Comparison of ENCODE assay signal across 10 mouse cellular contexts in the genomic region with DNA sequence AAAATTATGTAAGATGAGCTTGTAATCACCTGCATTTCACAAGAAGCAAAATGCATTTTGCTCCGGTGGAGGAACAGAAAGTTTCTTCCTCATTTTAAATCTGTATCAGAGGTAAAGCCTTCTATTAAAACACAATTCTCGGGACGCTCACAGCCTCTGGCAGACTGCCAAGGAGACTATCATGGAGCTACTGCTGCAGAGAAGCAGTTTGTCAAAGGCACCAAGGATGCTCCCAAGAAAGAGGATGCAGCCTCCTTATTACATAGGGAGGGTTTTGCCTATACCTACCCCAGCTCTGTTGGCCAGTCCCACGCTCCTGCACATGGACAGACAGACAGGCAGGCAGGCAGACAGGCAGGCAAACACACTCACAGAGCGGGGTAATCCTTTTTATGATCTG. TPM values are rescaled to one million over a fixed set of nuclear protein-coding genes. Genes with fewer than 3 reads are reported as not detected.
DNase-seq lines count a peak whose midpoint lies in the region; ATAC-seq and TF ChIP-seq lines count a peak whose summit lies in the region.
"Had no signal": no experiment of that assay in that cellular context is flagged by ENCODE, and none has a peak within 500 bp of the region (broad histone marks: within the 10 kb centered on the region; RNA-seq: fewer than 3 reads in every experiment).

No protein-coding gene starts in this region.

- no peaks in the 10 kb centered on the region for H3K4me1 ChIP-seq in limb, embryonic 14.5 days (ENCODE audit: control insufficient read depth, insufficient read depth, low read length)
- no peaks in the 10 kb centered on the region for H3K4me1 ChIP-seq in limb, embryonic 10.5 days
- H3K4me1 ChIP-seq in hindbrain, postnatal 0 days (ENCODE audit: insufficient read depth, low read length): no peaks in the 10 kb centered on the region; the same call in 1 of the 2 replicates
- no peaks in the 10 kb centered on the region for H3K4me1 ChIP-seq in liver, embryonic 11.5 days (replicated peaks; ENCODE audit: control insufficient read depth, insufficient read depth, low read length)

- no peak for DNase-seq in frontal cortex, postnatal 10 days (ENCODE audit: low spot score in 2 of 2)
- peak; percentile 68 for DNase-seq in limb, embryonic 14.5 days (ENCODE audit: low spot score)
- no peak for DNase-seq in limb, embryonic 10.5 days (ENCODE audit: low spot score)
- peak; percentile 53 to 65 for DNase-seq in adrenal gland, postnatal 36 days
- DNase-seq in hindbrain, postnatal 0 days (ENCODE audit: low spot score): peak; percentile 82
- DNase-seq in urinary bladder, adult 18-20 months (ENCODE audit: low spot score in 2 of 2): no peak
- no peak for DNase-seq in liver, embryonic 11.5 days (ENCODE audit: low spot score)

- no peak overlapping the region for H3K4me3 ChIP-seq in limb, embryonic 14.5 days (replicated peaks; ENCODE audit: low read length)
- no peak overlapping the region for H3K4me3 ChIP-seq in limb, embryonic 10.5 days
- H3K4me3 ChIP-seq in hindbrain, postnatal 0 days (ENCODE audit: low read length): no peak overlapping the region
- no peak overlapping the region for H3K4me3 ChIP-seq in liver, embryonic 11.5 days (ENCODE audit: low read depth, low read length)
- H3K4me3 ChIP-seq: limb, embryonic 15.5 days had no signal

- WGBS in limb, embryonic 14.5 days: 31% methylated on average over 5 of the region's 5 CpGs
- WGBS in limb, embryonic 10.5 days: 78% methylated on average over 5 of the region's 5 CpGs
- 26% methylated on average over 5 of the region's 5 CpGs for WGBS in hindbrain, postnatal 0 days
- 47% methylated on average over 5 of the region's 5 CpGs for WGBS in liver, embryonic 11.5 days

- H3K36me3 ChIP-seq in limb, embryonic 14.5 days (ENCODE audit: control insufficient read depth, insufficient read depth, low read length): no peaks in the 10 kb centered on the region
- H3K36me3 ChIP-seq in limb, embryonic 10.5 days: no peaks in the 10 kb centered on the region
- no peaks in the 10 kb centered on the region for H3K36me3 ChIP-seq in hindbrain, postnatal 0 days (ENCODE audit: insufficient read depth, low read length)
- no peaks in the 10 kb centered on the region for H3K36me3 ChIP-seq in liver, embryonic 11.5 days (ENCODE audit: control insufficient read depth, insufficient read depth, low read length)
- H3K36me3 ChIP-seq: limb, embryonic 15.5 days had no signal

- no peaks in the 10 kb centered on the region for H3K9me3 ChIP-seq in limb, embryonic 14.5 days (ENCODE audit: control insufficient read depth, low read length)
- H3K9me3 ChIP-seq in limb, embryonic 10.5 days (replicated peaks): no peaks in the 10 kb centered on the region
- no peaks in the 10 kb centered on the region for H3K9me3 ChIP-seq in hindbrain, postnatal 0 days (ENCODE audit: low read length)
- no peaks in the 10 kb centered on the region for H3K9me3 ChIP-seq in liver, embryonic 11.5 days (ENCODE audit: control insufficient read depth, low read length)
- H3K9me3 ChIP-seq: limb, embryonic 15.5 days had no signal

- H3K9ac ChIP-seq in limb, embryonic 14.5 days (ENCODE audit: low read depth, low read length, severe bottlenecking): no peak overlapping the region
- H3K9ac ChIP-seq in hindbrain, postnatal 0 days (replicated peaks; ENCODE audit: low read length): no peak overlapping the region
- no peak overlapping the region for H3K9ac ChIP-seq in liver, embryonic 11.5 days (ENCODE audit: low read depth, low read length)
- H3K9ac ChIP-seq: limb, embryonic 15.5 days had no signal

- no peak for TF ChIP-seq POLR2A in limb, embryonic 14.5 days (IDR thresholded peaks at IDR 0.05; ENCODE audit: borderline replicate concordance, extremely low read depth, insufficient read depth, insufficient read length)

- ATAC-seq in frontal cortex, adult (ENCODE audit: low TSS enrichment): peak; percentile 36
- no peak for ATAC-seq in limb, embryonic 14.5 days (ENCODE audit: low FRiP score, low read depth)
- no peak for ATAC-seq in hindbrain, postnatal 0 days
- ATAC-seq in liver, embryonic 11.5 days (replicated peaks; ENCODE audit: low FRiP score): no peak

- no peaks in the 10 kb centered on the region for H3K27me3 ChIP-seq in limb, embryonic 14.5 days (ENCODE audit: control insufficient read depth, insufficient read depth, low read length)
- H3K27me3 ChIP-seq in limb, embryonic 10.5 days (ENCODE audit: low read depth, poor library complexity, severe bottlenecking): no peaks in the 10 kb centered on the region
- H3K27me3 ChIP-seq in hindbrain, postnatal 0 days (ENCODE audit: insufficient read depth, low read length): no peaks in the 10 kb centered on the region
- H3K27me3 ChIP-seq in liver, embryonic 11.5 days (replicated peaks; ENCODE audit: control insufficient read depth, insufficient read depth, low read length): no peaks in the 10 kb centered on the region
- H3K27me3 ChIP-seq: CH12.LX; limb, embryonic 15.5 days had no signal

- H3K27ac ChIP-seq in limb, embryonic 14.5 days (replicated peaks; ENCODE audit: low read depth, low read length): no peak overlapping the region
- no peak overlapping the region for H3K27ac ChIP-seq in limb, embryonic 10.5 days
- H3K27ac ChIP-seq in hindbrain, postnatal 0 days: peak overlapping the region; percentile 54; the same call in 1 of the 2 replicates
- no peak overlapping the region for H3K27ac ChIP-seq in liver, embryonic 11.5 days (ENCODE audit: low read depth, low read length)
- H3K27ac ChIP-seq: limb, embryonic 15.5 days had no signal

- H3K4me2 ChIP-seq in limb, embryonic 14.5 days (replicated peaks; ENCODE audit: low read depth, low read length, severe bottlenecking): no peak overlapping the region
- H3K4me2 ChIP-seq in hindbrain, postnatal 0 days (ENCODE audit: low read depth, low read length): no peak overlapping the region
- H3K4me2 ChIP-seq in liver, embryonic 11.5 days: no peak overlapping the region
- H3K4me2 ChIP-seq: limb, embryonic 15.5 days had no signal

- no peak for TF ChIP-seq CTCF in hindbrain, postnatal 0 days (IDR thresholded peaks at IDR 0.05; ENCODE audit: low read depth)

RNA-seq across cellular contexts. Expression of gene Klhl29, which starts 16.4 kb away (rescaled TPM):
- polyA plus RNA-seq in limb, embryonic 14.5 days (2012; rRNA removed): 14.0 and 23.0 TPM in 2 replicates
- 4.9 and 5.9 TPM in 2 replicates for polyA plus RNA-seq in limb, embryonic 14.5 days (2014; fragmentation: Nextera tagmentation; extraction: Ambion mirVana)
- 1.0 and 1.4 TPM in 2 replicates for polyA plus RNA-seq in limb, embryonic 10.5 days (2016; fragmentation: Nextera tagmentation; extraction: Ambion mirVana)
- 10 to 100 TPM; 13.7 to 16.7 TPM for total RNA-seq in adrenal gland, postnatal 36 days (2021)
- total RNA-seq in hindbrain, postnatal 0 days (2014; rRNA removed): 11.2 and 16.7 TPM in 2 replicates
- 2.8 and 3.0 TPM in 2 replicates for polyA plus RNA-seq in hindbrain, postnatal 0 days (2015; fragmentation: Nextera tagmentation; extraction: Ambion mirVana)
- polyA plus RNA-seq in liver, embryonic 11.5 days (2014; fragmentation: Nextera tagmentation; extraction: Ambion mirVana): 0.66 and 0.87 TPM in 2 replicates

Comparison
In these comparisons a context has a peak if more than half of its experiments do, and no peak if none do; other contexts are left out.
1. DNase-seq: peak in limb, embryonic 14.5 days (single experiment), adrenal gland, postnatal 36 days (2 of 2) and hindbrain, postnatal 0 days (single experiment); none in frontal cortex, postnatal 10 days (0 of 2), limb, embryonic 10.5 days (single experiment), urinary bladder, adult 18-20 months (0 of 2) and liver, embryonic 11.5 days (single experiment).